Mouse (Mus musculus): ENCODE measurements at regions not wholly inside any gene's neighbourhood (a gene's known extent, or its start where the extent isn't known, plus 50 kb on each side); places are given as distances from the start of the nearest gene placed in this dataset.

GRCm38 (mm10) chr12:106764516-106764915 is 723.9 kb upstream of the 3110018I06Rik start:
- no peak for DNase-seq

DNA sequence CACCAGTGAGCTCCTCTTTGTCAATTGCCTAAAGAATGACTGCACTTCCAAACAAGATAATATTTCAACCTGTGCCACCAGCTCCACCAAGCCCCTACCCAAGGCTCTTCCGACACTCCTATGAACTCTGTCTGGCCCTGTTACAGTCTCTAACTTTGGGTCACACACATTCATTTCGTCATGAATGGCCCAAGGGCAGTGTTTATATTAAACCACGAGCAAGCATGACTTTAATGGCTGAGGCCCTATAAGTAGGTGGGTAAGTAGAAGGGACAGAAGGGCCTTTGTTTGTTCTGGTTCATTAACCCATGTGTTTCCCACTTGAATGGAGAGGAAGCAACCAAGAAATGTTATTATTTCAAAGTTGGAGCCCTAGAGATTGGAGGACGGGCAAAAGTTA is 714.9 kb upstream of the 3110018I06Rik start:
- no peak for DNase-seq

- no peak for DNase-seq
Measured at GRCm38 (mm10) chr12:106796596-106796995, 691.8 kb upstream of the 3110018I06Rik start.

GRCm38 (mm10) chr12:106819736-106820135 is 668.7 kb upstream of the 3110018I06Rik start:
- DNase-seq = no peak

GRCm38 (mm10) chr12:106822311-106822710 is 666.1 kb upstream of the 3110018I06Rik start:
- no peak for DNase-seq

DNA sequence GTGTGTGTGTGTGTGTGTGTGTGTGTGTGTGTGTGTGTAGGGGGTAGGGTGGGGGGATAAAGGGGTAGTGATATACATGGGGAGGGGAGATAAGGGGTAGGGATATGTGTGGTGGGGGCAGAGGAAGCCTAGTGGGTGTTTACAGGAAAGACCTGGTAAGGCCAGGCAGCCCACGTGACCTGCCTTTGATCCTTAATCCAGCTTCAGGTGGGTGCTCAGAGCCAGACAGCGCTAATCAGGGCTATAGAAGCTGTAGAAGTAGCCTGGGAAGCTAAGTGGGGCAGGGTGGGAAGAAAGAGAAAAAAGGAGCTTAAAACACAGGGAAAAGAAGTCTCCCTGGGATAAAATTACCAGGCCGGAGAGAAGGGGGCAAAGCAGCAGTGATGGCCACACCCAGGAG is 659.9 kb upstream of the 3110018I06Rik start:
- DNase-seq = no peak

DNA sequence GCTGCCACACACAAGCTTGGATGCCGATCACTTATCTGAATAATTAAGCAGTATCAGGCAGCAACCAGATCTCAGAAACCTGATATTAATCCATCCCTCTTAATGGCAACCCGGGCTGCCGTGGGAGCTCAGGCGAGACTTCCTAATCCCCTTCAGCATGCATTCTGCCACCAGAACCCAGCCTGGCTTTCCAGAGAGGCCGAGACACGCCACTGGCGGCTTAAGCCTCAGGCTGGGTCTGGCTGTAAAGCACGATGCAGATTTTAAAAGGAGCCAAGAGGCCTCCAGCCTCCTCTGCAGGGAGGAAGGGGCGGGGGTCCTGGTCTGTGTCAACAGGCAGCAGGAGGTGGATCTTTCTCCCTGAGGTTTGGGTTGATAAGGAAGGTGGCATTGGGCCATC is 659.1 kb upstream of the 3110018I06Rik start:
- DNase-seq = no peak

GRCm38 (mm10) chr12:106835241-106835640 is 653.2 kb upstream of the 3110018I06Rik start:
- DNase-seq = no peak

DNA sequence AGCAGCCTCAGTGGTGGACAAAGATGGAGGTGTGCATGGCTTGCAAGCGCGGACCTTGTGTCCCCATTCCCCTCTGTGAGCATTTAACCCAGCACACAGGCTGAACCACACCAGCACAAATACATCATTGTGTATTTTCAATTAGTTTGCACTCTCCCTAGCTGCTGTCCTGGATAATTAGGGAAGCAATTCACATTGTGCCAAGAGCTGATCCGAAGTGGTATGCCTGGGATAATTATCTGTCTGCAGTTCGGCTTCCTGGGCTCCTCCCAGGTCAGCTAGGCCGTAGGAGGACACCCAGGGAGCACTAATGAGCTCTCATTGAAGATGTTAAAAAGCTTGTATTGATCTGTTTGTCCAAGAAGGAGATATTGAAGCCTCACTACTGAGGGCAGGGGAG is 648.8 kb upstream of the 3110018I06Rik start:
- DNase-seq = no peak

DNA sequence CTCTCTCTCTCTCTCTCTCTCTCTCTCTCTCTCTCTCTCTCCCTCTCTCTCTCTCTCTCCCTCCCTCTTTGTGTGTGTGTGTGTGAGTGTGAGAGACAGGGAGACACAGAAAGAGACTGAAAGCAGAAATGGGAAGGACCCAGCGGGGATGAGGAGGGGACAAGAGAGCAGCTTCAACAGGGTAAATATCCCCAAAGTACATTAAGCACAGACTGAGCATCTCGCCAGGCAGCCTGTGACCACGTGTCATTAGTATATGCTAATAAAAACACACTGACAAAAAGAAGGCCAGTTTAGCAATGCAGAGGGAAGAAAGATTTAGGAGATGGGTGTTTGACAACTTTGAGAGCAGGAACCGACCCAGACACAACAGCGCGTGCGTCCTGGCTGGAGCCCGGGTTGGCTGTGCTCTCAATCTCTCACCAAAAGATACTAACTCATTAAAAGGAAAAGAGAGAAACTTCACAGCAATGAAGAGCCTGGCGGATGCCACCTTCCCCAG is 648.2 kb upstream of the 3110018I06Rik start:
- DNase-seq = no peak

DNA sequence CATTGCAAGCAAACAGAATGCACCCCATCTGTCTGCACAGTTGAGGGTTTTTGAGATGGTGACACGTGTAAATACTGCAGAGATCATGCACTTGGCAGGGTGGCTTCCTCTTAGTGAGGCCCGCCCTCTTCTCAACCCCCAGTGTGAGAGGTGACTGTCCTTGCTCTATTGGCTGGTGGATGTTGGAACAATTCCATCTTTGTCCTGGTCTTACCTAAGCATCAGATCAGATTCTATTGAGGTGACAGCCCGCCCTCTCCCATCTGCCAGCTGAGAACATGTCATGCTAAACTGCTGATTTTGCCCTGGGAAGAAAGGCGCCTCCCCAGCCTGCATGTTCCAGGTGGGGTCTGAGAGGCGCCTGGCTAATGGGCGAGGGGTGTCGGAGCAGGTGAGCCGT is 646.4 kb upstream of the 3110018I06Rik start:
- no peak for DNase-seq

DNA sequence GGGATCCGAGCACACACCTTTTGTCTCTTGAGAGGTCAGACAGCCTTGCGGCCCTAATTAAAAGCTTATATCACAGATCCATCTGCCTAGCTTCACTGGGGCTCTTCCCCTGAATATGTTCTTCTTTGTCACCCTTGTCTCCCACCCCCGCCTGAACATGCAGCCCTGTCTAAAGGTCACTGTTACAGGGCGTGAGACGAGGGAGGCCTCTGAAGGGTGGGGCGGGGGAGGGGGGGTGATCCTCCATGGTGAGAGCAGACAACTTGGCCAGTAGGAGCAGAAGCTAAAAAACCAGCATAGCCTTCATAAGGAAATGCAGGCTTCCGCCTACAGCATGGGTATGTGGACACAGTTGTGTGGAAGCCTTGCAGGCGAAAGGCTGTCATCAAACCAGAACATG is 646.0 kb upstream of the 3110018I06Rik start:
- no peak for DNase-seq

DNA sequence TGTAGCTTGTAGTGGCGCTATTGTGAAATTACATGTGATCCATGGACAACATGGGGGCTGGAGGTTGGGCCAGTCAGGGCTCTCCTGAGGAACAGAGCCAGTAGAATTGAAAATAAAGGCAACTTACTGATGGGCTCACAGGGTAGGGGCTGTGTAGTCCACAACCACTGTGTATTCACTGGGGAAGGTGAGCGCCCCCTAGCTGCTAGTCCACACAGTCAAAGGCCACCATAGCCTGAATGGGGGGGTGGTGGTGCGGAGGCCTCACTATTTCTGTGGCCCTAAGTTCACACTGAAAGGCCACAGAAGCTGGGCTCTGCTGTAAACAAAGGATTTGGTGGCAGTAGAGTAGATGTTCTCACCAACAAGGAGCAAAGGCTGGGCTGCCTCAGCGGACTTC is 636.8 kb upstream of the 3110018I06Rik start:
- no peak for DNase-seq

- no peak for DNase-seq
Measured at GRCm38 (mm10) chr12:106852736-106853135, 635.7 kb upstream of the 3110018I06Rik start.

DNA sequence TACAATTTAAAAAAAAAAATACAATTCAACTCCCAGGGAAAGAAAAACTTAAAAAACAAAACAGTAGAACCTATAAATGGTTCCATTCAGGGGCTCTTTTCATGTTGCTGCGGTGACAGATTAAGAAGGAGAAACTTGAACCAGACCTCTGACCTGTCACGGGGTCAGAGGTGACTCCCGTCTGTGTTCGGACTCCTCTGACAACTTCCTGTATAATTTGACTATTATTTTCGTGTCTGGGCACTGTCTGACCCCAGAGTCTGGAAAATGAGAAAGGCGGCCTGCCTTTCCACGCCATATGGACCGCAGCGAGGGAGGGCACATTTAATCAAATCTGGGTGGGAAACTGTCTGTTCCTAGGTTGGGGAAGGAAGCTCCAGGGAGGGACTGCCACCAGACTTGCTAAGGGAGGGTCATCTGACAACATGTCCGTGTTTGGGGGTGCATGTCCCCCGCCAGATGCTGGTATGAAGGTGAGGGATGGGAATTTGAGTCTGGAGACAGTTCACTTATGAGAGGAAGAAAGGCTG is 634.7 kb upstream of the 3110018I06Rik start:
- DNase-seq = no peak

GRCm38 (mm10) chr12:106855520-106855919 is 632.9 kb upstream of the 3110018I06Rik start:
- no peak for DNase-seq

DNA sequence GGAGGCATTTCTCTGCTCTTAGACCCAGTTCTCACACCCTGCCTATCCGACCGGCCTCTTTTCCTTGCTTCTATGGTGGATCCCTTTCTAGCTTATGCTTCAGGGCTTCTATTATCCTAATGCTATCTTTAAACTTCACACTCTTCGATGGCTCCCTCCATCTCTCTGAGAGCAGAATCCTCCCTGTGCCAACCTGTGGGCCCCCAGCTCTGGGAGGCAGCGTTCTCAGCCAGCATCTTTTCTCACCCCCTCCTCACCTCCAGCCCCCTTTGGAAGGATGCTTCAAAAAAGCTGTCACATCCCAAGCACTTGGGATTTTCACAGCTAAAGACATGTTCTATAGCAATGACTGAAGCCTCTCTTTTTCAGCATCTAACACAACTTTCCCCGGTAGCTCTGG is 626.8 kb upstream of the 3110018I06Rik start:
- no peak for DNase-seq

DNA sequence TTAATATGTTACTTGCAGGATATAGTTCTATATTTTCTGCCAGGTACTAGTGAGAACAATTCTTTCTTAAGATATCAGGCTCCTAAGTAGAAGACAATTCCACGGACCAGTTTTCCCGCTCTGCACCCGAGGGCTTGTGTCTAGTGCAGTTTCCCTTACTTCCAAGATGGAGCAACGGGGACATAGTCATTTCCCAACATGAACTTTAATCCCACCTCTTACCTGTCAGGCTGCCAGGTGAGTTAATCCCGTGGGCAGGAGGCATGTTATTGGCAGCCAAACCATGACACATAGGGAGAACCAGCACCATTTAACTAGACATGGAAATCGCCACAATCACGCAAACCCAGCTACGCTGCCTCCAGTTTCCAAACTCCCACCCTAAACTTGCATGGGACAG is 624.4 kb upstream of the 3110018I06Rik start:
- DNase-seq = no peak

GRCm38 (mm10) chr12:106868036-106868435 is 620.4 kb upstream of the 3110018I06Rik start:
- DNase-seq = no peak

DNA sequence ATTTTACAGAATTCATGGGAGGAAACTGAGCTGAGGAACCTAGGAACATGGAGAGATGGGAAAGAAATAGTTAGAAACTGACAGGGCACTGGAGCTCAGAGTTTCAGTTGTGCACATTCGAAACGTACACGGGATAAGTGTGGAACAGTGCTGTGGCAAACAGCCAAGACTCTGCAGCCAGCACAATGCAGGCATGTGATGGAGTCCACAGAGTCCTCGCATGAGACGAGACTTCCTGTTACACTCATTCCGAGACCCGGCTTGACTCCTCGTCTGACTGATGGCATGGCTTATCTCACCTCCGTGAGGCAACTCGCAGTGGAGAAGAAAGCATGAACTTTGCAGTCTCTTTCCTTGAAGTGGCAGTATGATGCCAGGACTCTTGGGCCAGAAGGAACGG is 617.0 kb upstream of the 3110018I06Rik start:
- no peak for DNase-seq

GRCm38 (mm10) chr12:106872966-106873730 is 615.3 kb upstream of the 3110018I06Rik start:
- no peak for DNase-seq

DNA sequence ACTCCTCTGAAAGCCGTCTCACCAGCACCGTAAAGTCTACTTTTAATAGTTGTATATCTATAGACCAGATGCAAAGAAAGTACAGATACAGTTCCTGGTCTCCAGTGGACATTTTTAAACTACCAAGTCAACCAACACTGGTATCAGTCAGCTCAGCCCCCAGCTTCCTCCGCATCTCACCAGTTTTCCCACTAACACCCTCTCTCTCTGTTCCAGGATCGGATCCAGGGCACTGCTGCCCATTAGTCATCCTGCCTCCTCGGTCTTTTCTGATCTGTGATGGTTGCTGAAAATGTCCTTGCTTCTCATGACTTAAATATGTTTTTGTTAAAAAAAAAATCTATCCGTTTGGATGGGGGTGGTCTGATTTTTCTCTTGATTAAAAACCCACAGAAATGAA is 598.1 kb upstream of the 3110018I06Rik start:
- no peak for DNase-seq

- DNase-seq = no peak
Measured at GRCm38 (mm10) chr12:106894061-106894460, 594.4 kb upstream of the 3110018I06Rik start.

GRCm38 (mm10) chr12:106904202-106904601 is 584.2 kb upstream of the 3110018I06Rik start:
- DNase-seq = no peak

- DNase-seq = no peak
Measured at GRCm38 (mm10) chr12:106912782-106913181, 575.6 kb upstream of the 3110018I06Rik start.
